Mouse (Mus musculus) retina, adult 2 months (tissue): ENCODE measurements around the gene Socs2.

ENCODE experiments used
- DNase-seq: peaks from one replicate; pipeline ENCODE4 v3.0.0-alpha.2; 2012; ENCODE audit warnings: low read depth, low spot score

Gene Socs2

GRCm38 (mm10) chr10:95342833-95343590 lies 74.0 kb downstream of the Socs2 start:
- no peak for DNase-seq

GRCm38 (mm10) chr10:95340676-95341075 lies 76.3 kb downstream of the Socs2 start:
- no peak for DNase-seq

GRCm38 (mm10) chr10:95337589-95337988 lies 79.4 kb downstream of the Socs2 start:
- no peak for DNase-seq

- no peak for DNase-seq
Observed at GRCm38 (mm10) chr10:95336781-95337544, 80.0 kb downstream of the Socs2 start.
